Mouse (Mus musculus): ENCODE data around the gene Gmfb.
"Not testable (repeated sequence)": the region's sequence is repeated elsewhere in the genome, so short reads cannot be mapped to it uniquely, and the experiment has no call there.

The Gmfb gene

GRCm38 (mm10) chr14:46821873-46822716 is at the start of gene Gmfb:
Gmfb (minus strand) TSS chr14:46822242.
- peak; percentile 93 for DNase-seq (ENCODE audit: low spot score)

- no peak for DNase-seq (ENCODE audit: low spot score)
These were observed 40.9 kb upstream of the Gmfb start for GRCm38 (mm10) chr14:46862922-46863321.

DNA sequence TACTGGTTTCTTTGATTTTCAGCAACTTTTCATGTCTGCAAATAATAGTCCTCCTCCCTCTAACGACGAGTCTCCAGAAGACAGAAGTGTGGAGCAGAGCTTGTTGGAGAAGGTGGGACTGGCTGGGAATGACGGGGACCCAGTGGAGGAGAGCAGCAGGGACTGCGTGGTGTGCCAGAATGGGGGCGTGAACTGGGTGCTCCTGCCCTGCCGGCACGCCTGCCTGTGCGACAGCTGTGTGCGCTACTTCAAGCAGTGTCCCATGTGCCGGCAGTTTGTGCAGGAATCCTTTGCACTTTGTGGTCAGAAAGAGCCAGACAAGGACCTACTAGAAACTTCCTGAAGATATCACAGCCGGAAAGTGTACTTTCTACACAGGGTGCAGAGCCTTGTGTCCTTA is 31.6 kb upstream of the Gmfb start:
- DNase-seq (ENCODE audit: low spot score): no peak

DNA sequence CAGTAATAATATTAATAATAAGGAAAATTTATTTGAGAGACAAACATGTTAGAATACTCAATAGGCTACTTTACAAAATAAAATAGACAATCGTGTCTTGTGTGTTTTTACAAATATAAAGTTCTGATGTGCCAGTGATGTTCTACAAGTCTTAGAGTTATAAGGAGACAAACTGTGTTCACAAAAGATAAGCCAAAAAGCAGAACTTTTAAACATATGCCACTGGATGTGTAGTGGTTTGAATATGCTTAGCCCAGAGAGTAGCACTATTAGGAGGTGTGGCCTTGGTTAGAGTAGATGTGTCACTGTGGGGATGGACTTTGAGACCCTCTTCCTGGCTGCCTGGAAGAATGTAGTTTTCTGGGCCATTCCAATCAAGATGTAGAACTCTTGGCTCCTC is 27.7 kb upstream of the Gmfb start:
- no peak for DNase-seq (ENCODE audit: low spot score)

DNA sequence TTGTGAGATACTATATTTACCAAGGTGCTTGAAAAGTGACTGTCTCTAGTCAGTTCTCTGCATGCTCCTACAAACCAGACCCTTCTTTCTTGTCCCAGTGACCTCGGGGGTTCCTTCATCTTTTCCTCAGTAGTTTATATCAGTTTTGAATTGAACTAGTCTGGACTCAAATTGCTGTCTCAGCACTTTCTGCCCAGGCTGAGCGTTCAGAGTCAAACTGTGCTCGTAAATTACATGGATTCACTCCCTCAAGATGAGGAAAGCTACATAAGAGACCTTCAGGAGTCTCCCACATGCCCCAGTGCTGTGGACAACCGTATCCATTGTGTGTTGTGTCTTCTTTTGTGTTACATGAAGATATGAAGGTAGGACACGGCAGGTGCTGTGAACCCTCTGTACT is 26.7 kb upstream of the Gmfb start:
- no peak for DNase-seq (ENCODE audit: low spot score)

DNA sequence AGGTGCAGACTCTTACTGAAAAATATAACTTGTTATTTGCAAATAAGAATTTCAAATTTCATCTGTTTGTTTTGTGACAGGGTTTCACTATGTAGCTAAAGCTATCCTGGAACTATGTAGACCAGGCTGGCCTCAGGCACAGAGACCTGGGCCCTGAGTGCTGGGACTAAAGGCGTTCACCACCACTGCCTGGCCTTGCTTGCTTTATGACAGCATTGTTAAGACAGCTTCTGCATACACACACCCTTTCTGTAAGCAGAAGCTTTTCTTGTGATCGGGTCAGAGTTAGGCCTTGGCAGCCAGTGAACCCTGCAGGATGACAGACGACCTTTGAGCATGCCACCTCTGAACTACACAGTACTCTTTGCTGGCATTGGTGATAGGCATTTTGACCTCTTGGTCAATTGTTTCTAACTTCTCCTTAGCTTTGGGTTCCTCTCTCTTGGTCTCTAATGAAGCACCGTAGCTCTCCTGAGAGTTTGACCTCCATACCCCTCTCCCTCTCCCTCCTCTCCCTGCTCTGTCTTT is 26.1 kb upstream of the Gmfb start:
- DNase-seq (ENCODE audit: low spot score): no peak

GRCm38 (mm10) chr14:46845706-46846105 is 23.7 kb upstream of the Gmfb start:
- DNase-seq (ENCODE audit: low spot score): no peak

DNA sequence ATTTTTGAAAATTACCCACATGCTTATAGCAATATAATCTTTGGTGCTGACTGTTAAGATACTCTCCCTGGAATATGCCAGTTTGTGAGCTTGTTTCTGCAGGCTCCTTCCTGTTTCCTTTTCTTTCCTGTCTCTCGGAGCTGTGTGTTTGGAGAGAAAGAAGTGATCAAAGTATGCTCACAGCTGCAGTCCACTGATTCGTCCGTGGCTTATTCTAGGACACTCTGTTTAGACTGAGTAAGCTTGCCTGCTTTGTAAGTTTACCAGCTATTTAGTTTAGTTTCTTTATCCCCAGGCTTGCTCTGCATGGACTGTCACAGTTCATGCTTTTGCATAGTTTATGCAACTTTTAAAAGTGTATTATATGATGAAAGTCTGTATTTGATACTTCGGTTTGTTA is 17.3 kb upstream of the Gmfb start:
- no peak for DNase-seq (ENCODE audit: low spot score)

- peak; percentile 18 for DNase-seq (ENCODE audit: low spot score)
These were observed 10.6 kb upstream of the Gmfb start for GRCm38 (mm10) chr14:46832354-46833272.

GRCm38 (mm10) chr14:46831837-46832333 is 9.8 kb upstream of the Gmfb start, which contains the start of gene Cgrrf1:
Cgrrf1 (plus strand) TSS chr14:46832125.
- DNase-seq (ENCODE audit: low spot score): peak; percentile 96

DNA sequence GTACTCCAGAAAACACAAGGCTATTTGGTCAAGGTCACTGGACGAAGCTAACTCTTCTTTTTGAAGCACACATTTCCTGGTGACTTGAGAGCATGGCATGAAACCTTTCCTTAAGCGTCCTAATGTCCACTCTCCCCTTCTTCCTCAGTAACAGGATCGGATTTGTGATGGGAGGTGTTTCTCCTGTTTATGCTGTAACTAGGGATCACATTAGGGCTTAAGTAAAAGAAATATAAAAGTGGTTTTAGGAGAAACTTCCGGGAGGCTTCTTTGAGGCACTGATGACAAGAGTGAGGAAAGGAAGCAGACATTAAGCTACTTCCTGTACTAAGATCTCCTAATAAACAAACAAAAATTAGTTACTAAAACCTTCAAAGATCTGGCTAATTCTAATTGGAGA is 9.3 kb upstream of the Gmfb start:
- no peak for DNase-seq (ENCODE audit: low spot score)

GRCm38 (mm10) chr14:46827430-46827829 is 5.4 kb upstream of the Gmfb start:
- no peak for DNase-seq (ENCODE audit: low spot score)

DNA sequence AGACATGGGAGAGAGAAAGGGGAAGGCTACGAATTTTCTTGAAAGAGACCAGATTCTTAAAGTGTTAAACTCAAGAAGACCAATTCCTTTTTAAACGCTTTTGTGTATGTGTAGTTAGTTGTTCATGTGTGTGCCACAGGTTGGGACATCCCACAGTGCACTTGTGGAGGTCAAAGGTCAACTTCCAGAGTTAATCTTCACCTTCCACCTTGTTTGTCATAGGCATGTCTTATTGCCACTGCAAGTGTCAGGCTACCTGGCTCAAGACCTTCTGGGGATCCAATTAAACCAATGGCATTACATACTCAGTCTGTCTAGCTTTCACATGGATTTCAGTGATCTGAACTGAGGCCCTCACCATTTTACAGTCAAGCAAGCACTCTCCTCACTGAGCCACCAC is 2.0 kb upstream of the Gmfb start:
- DNase-seq (ENCODE audit: low spot score): no peak

- DNase-seq (ENCODE audit: low spot score): no peak
These were observed 670 bp downstream of the Gmfb start for GRCm38 (mm10) chr14:46821271-46821872.

GRCm38 (mm10) chr14:46819961-46820360 is 2.1 kb downstream of the Gmfb start:
- DNase-seq (ENCODE audit: low spot score): not testable (repeated sequence)

- no peak for DNase-seq (ENCODE audit: low spot score)
These were observed 3.3 kb downstream of the Gmfb start for GRCm38 (mm10) chr14:46818743-46819142.

DNA sequence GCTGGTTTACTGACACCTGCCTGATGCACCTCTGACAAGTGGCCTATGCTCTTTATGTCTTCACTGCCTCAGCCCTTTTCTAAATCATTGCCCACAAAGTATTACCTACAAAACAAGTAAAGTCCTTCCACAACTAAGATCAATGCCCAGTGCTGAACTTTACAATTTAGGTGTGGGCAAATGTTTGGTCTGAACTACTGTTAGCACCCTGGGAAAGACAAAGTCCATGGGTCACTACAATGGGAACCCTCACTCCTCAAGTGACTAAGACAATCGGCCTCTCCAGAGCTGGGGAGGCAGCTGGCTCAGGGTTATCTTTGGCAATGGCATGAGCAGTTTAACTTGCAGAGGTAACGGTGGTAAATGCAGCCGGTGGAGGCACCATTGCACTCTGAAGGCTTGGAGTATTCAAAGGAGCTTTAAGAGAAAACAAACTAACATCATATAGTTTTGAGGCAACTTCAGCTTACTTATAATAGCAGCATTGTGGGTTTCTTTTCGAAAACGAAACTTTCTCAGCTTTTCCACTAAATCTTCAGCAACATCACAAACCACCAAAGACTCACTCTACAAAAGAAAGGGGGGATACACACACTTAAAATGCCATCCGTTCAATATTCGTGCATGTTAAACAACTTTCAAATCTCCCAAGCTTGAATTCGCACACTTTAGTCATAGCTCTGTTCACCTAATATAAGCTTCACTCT is 5.0 kb downstream of the Gmfb start:
- no peak for DNase-seq (ENCODE audit: low spot score)

DNA sequence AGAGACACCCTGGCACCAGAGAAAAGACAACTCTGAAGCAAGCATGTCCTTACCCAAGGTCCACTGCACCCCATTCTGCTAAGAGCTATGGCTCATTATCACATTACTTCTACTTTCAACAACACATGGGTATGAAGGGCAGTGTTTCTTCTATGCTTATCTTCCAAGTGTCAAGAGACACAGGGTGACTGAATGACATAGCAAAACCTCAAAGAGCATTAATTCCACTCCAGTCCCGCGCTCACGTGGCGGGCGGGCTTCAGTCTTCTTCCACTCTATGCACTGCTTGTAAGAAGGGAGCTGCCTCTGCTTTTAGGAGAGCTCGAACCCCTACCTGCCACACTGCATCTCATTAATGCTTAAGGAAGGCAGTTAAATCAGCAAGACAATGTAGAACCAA is 6.4 kb downstream of the Gmfb start:
- DNase-seq (ENCODE audit: low spot score): no peak

GRCm38 (mm10) chr14:46807927-46808326 is 14.1 kb downstream of the Gmfb start:
- no peak for DNase-seq (ENCODE audit: low spot score)

GRCm38 (mm10) chr14:46806186-46806585 is 15.9 kb downstream of the Gmfb start:
- DNase-seq (ENCODE audit: low spot score): no peak

DNA sequence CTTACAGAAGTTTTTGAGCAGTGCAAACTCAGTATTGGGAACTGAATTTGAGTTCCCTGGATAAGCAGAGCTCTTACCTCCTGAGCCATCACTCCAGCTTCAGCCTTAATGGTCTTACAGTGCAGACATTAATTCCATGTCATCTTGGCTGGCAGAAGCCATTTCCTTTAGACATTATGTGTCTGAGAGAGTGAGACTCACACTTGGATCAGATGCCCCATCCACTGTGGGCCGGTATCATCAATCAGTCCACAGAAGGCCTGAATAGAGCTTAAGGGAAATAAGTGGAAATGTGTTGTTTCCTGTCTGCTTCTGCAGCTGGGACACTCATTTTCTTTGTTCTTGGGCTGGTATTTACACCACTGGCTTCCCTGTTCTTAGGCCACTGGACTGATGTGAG is 18.3 kb downstream of the Gmfb start:
- DNase-seq (ENCODE audit: low spot score): no peak

Measured in MN1 (cell line).